ENCODE assay signal across 8 mouse cellular contexts in genomic region chr8:64732596-64732995, GRCm38 (mm10). TPM values are rescaled to one million over a fixed set of nuclear protein-coding genes. Genes with fewer than 3 reads are reported as not detected.
DNase-seq lines count a peak whose midpoint lies in the region; ATAC-seq and TF ChIP-seq lines count a peak whose summit lies in the region.

No protein-coding gene starts in this region.

- TF ChIP-seq POLR2A in MEL (IDR thresholded peaks at IDR 0.05; ENCODE audit: control insufficient read depth in 1 of 2, insufficient read depth in 1 of 2, low read depth in 1 of 2, low read length in 2 of 2, poor library complexity in 1 of 2), result no peak

- no peak for TF ChIP-seq EP300 in MEL (IDR thresholded peaks at IDR 0.05; ENCODE audit: low read depth in 1 of 2, low read length in 2 of 2)

- peak overlapping the region; percentile 84 for H3K4me2 ChIP-seq in heart, embryonic 13.5 days
- peak overlapping the region; percentile 63 for H3K4me2 ChIP-seq in hindbrain, embryonic 12.5 days (replicated peaks)
- peak overlapping the region; percentile 59 for H3K4me2 ChIP-seq in midbrain, embryonic 12.5 days (replicated peaks)

- H3K27ac ChIP-seq in heart, embryonic 13.5 days (replicated peaks), result peak overlapping the region; percentile 53; the same call in 1 of the 2 replicates
- no peak overlapping the region for H3K27ac ChIP-seq in MEL (ENCODE audit: control insufficient read depth, low read depth, low read length)
- H3K27ac ChIP-seq in hindbrain, embryonic 12.5 days, result peak overlapping the region; percentile 82; the same call in 1 of the 2 replicates
- peak overlapping the region; percentile 84; the same call in 1 of the 2 replicates for H3K27ac ChIP-seq in midbrain, embryonic 12.5 days (replicated peaks)

- H3K9me3 ChIP-seq in heart, embryonic 13.5 days, result no peaks in the 10 kb centered on the region
- no peaks in the 10 kb centered on the region for H3K9me3 ChIP-seq in MEL (replicated peaks; ENCODE audit: insufficient read depth, low read length)
- no peaks in the 10 kb centered on the region for H3K9me3 ChIP-seq in hindbrain, embryonic 12.5 days (replicated peaks)
- H3K9me3 ChIP-seq in midbrain, embryonic 12.5 days, result no peaks in the 10 kb centered on the region

- DNase-seq in heart, adult 9 months (ENCODE audit: low spot score in 2 of 2), result no peak
- DNase-seq in MEL (ENCODE audit: low read depth, low spot score), result peak; percentile 19
- no peak for DNase-seq in right cerebral cortex, postnatal 10 days (ENCODE audit: low spot score in 2 of 2)
- DNase-seq in spleen, adult 12 weeks (ENCODE audit: low spot score), result no peak

- H3K27me3 ChIP-seq in heart, embryonic 13.5 days (replicated peaks), result no peaks in the 10 kb centered on the region
- no peaks in the 10 kb centered on the region for H3K27me3 ChIP-seq in MEL (ENCODE audit: control insufficient read depth in 1 of 2, insufficient read depth in 2 of 2, low read length in 2 of 2)
- no peaks in the 10 kb centered on the region for H3K27me3 ChIP-seq in hindbrain, embryonic 12.5 days
- no peaks in the 10 kb centered on the region for H3K27me3 ChIP-seq in midbrain, embryonic 12.5 days

- no peak for ATAC-seq in heart, embryonic 13.5 days (ENCODE audit: extremely low read depth, insufficient number of reproducible peaks, low FRiP score, low TSS enrichment)
- ATAC-seq in hindbrain, embryonic 12.5 days (ENCODE audit: low FRiP score), result no peak
- no peak for ATAC-seq in midbrain, embryonic 12.5 days (ENCODE audit: low FRiP score, low read depth)
- ATAC-seq in megakaryocyte-erythroid progenitor cell, adult 5-6 weeks (replicated peaks; ENCODE audit: low FRiP score, low TSS enrichment, poor library complexity, severe bottlenecking), result no peak

- H3K79me2 ChIP-seq in MEL (ENCODE audit: control insufficient read depth, insufficient read depth, low read length, poor library complexity), result peaks cover 5% of the 10 kb centered on the region

- peak overlapping the region; percentile 80 for H3K4me3 ChIP-seq in heart, embryonic 13.5 days
- peak overlapping the region; percentile 78 to 86 for H3K4me3 ChIP-seq in MEL (ENCODE audit: control insufficient read depth in 1 of 2, insufficient read depth in 1 of 2, low read depth in 2 of 2, low read length in 2 of 2)
- peak overlapping the region; percentile 66 for H3K4me3 ChIP-seq in hindbrain, embryonic 12.5 days
- peak overlapping the region; percentile 85 for H3K4me3 ChIP-seq in midbrain, embryonic 12.5 days

- 13% methylated on average over 9 of the region's 9 CpGs for whole genome bisulfite sequencing in heart, embryonic 13.5 days
- 16% methylated on average over 9 of the region's 9 CpGs for WGBS in hindbrain, embryonic 12.5 days
- WGBS in midbrain, embryonic 12.5 days, result 9% methylated on average over 9 of the region's 9 CpGs

- peak overlapping the region; percentile 85 for H3K9ac ChIP-seq in heart, embryonic 13.5 days
- peak overlapping the region; percentile 69 for H3K9ac ChIP-seq in MEL (ENCODE audit: control insufficient read depth, low read depth, low read length, poor library complexity, severe bottlenecking)
- H3K9ac ChIP-seq in hindbrain, embryonic 12.5 days, result peak overlapping the region; percentile 71
- H3K9ac ChIP-seq in midbrain, embryonic 12.5 days (replicated peaks), result peak overlapping the region; percentile 76

- no peak for TF ChIP-seq RAD21 in MEL (IDR thresholded peaks at IDR 0.05; ENCODE audit: low read depth, low read length)

- H3K36me3 ChIP-seq in heart, embryonic 13.5 days, result peaks cover 25% of the 10 kb centered on the region
- peaks cover 0 to 3% of the 10 kb centered on the region in 2 experiments; a peak in 1 of 4 replicates for H3K36me3 ChIP-seq in MEL (ENCODE audit: control insufficient read depth in 1 of 2, insufficient read depth in 2 of 2, low read length in 2 of 2)
- H3K36me3 ChIP-seq in hindbrain, embryonic 12.5 days, result peaks cover 30% of the 10 kb centered on the region
- H3K36me3 ChIP-seq in midbrain, embryonic 12.5 days, result peaks cover 27% of the 10 kb centered on the region

- H3K4me1 ChIP-seq in heart, embryonic 13.5 days, result peaks cover 22% of the 10 kb centered on the region
- H3K4me1 ChIP-seq in MEL (ENCODE audit: control insufficient read depth in 1 of 2, insufficient read depth in 2 of 2, low read length in 2 of 2), result peaks cover 0 to 18% of the 10 kb centered on the region in 2 experiments; a peak in 3 of 4 replicates
- H3K4me1 ChIP-seq in hindbrain, embryonic 12.5 days, result peaks cover 45% of the 10 kb centered on the region
- peaks cover 42% of the 10 kb centered on the region for H3K4me1 ChIP-seq in midbrain, embryonic 12.5 days

- TF ChIP-seq CTCF in MEL (IDR thresholded peaks at IDR 0.05 in 2 of 3, conservative IDR thresholded peaks at IDR 0.05 in 1 of 3; ENCODE audit: control insufficient read depth in 1 of 3, insufficient read depth in 1 of 3, low read depth in 2 of 3, low read length in 3 of 3, poor library complexity in 1 of 3, severe bottlenecking in 1 of 3), result no peak

TF ChIP-seq in MEL, 35 proteins besides CTCF, POLR2A, EP300 and RAD21:
- TF ChIP-seq E2F4 (IDR thresholded peaks at IDR 0.05; ENCODE audit: borderline replicate concordance, low read depth, low read length), result no peak
- TF ChIP-seq MEF2A (IDR thresholded peaks at IDR 0.05; ENCODE audit: extremely low read depth, insufficient replicate concordance, low read depth, low read length, poor library complexity, severe bottlenecking), result no peak
- TF ChIP-seq CHD1 (IDR thresholded peaks at IDR 0.05; ENCODE audit: low read depth, low read length), result no peak
- TF ChIP-seq GABPA (IDR thresholded peaks at IDR 0.05; ENCODE audit: low read depth, low read length), result no peak
- no peak for TF ChIP-seq MYB (IDR thresholded peaks at IDR 0.05; ENCODE audit: low read depth, low read length)
- no peak for TF ChIP-seq JUND (IDR thresholded peaks at IDR 0.05; ENCODE audit: low read depth, low read length)
- no peak for TF ChIP-seq NRF1 (IDR thresholded peaks at IDR 0.05; ENCODE audit: insufficient read depth, low read depth, low read length, poor library complexity, severe bottlenecking)
- TF ChIP-seq BHLHE40 (IDR thresholded peaks at IDR 0.05; ENCODE audit: borderline replicate concordance, low read depth, low read length), result no peak
- no peak for TF ChIP-seq ZNF384 (IDR thresholded peaks at IDR 0.05; ENCODE audit: low read depth, low read length)
- TF ChIP-seq GATA1 (IDR thresholded peaks at IDR 0.05; ENCODE audit: low read depth, low read length), result no peak
- TF ChIP-seq KAT2A (conservative IDR thresholded peaks at IDR 0.05; ENCODE audit: low read depth, low read length), result no peak
- TF ChIP-seq ETS1 (IDR thresholded peaks at IDR 0.05; ENCODE audit: low read depth, low read length), result no peak
- TF ChIP-seq MAZ (IDR thresholded peaks at IDR 0.05; ENCODE audit: low read depth, low read length), result no peak
- TF ChIP-seq MAFK (IDR thresholded peaks at IDR 0.05; ENCODE audit: borderline replicate concordance, low read depth, low read length), result no peak
- TF ChIP-seq POLR2AphosphoS2 (IDR thresholded peaks at IDR 0.05; ENCODE audit: low read length), result no peak
TF ChIP-seq in MEL: peak in this region for 0.

RNA-seq across cellular contexts. Expression of gene Msmo1, which starts 1.0 kb away (rescaled TPM):
- 50.3 and 54.8 TPM in 2 replicates for polyA plus RNA-seq in heart, embryonic 13.5 days (2015; fragmentation: Nextera tagmentation; extraction: Ambion mirVana)
- total RNA-seq in MEL (2012; rRNA removed), result 13.8 and 16.0 TPM in 2 replicates
- polyA plus RNA-seq in MEL (2012; ENCODE audit: insufficient read depth in 1 of 2, insufficient read length in 2 of 2, low read depth in 1 of 2, low replicate concordance in 2 of 2, missing spikeins in 1 of 2), result 10 to 100 TPM in 1 of 2 experiments, not detected in 1; 22.1 TPM
- 149 and 155 TPM in 2 replicates for polyA plus RNA-seq in hindbrain, embryonic 12.5 days (2016; fragmentation: Nextera tagmentation; extraction: Ambion mirVana)
- polyA plus RNA-seq in midbrain, embryonic 12.5 days (2016; fragmentation: Nextera tagmentation; extraction: Ambion mirVana), result 204 and 212 TPM in 2 replicates
- 11.6 and 16.3 TPM in 2 replicates for total RNA-seq in megakaryocyte-erythroid progenitor cell, adult 5-6 weeks (2014; fragmentation: Nextera tagmentation)
- total RNA-seq in megakaryocyte-erythroid progenitor cell, adult 5-6 weeks (2017), result 48.3 and 69.4 TPM in 2 replicates

RNA-seq across cellular contexts. Expression of gene Cpe, which starts 39.7 kb away (rescaled TPM):
- 193 and 209 TPM in 2 replicates for polyA plus RNA-seq in heart, embryonic 13.5 days (2015; fragmentation: Nextera tagmentation; extraction: Ambion mirVana)
- total RNA-seq in MEL (2012; rRNA removed), result not detected in 2 replicates
- not detected for polyA plus RNA-seq in MEL (2012; ENCODE audit: insufficient read depth in 1 of 2, insufficient read length in 2 of 2, low read depth in 1 of 2, low replicate concordance in 2 of 2, missing spikeins in 1 of 2)
- polyA plus RNA-seq in hindbrain, embryonic 12.5 days (2016; fragmentation: Nextera tagmentation; extraction: Ambion mirVana), result 387 and 416 TPM in 2 replicates
- polyA plus RNA-seq in midbrain, embryonic 12.5 days (2016; fragmentation: Nextera tagmentation; extraction: Ambion mirVana), result 426 and 488 TPM in 2 replicates
- not detected in 2 replicates for total RNA-seq in megakaryocyte-erythroid progenitor cell, adult 5-6 weeks (2014; fragmentation: Nextera tagmentation)
- total RNA-seq in megakaryocyte-erythroid progenitor cell, adult 5-6 weeks (2017), result not detected in 2 replicates

Comparison
In these comparisons a context has a peak if more than half of its experiments do, and no peak if none do; other contexts are left out.
1. RNA of gene Cpe, which starts 39.7 kb away (polyA plus RNA-seq): 426 to 488 TPM in midbrain, embryonic 12.5 days, 387 to 416 TPM in hindbrain, embryonic 12.5 days and 193 to 209 TPM in heart, embryonic 13.5 days; not detected in MEL; every median in the first group is over 100 times any median in the second.
2. Peak in every context shown above with its lines, with median percentiles within 50 percentile points of each other: H3K4me2 ChIP-seq, H3K4me3 ChIP-seq and H3K9ac ChIP-seq.